Mouse (Mus musculus): ENCODE measurements around the gene Aldh3a2. TPM values are rescaled to one million over a fixed set of nuclear protein-coding genes. Genes with fewer than 3 reads are reported as not detected.

Gene Aldh3a2
- polyA plus RNA-seq, 1 experiment from 2014 or later, result 35.4 TPM

DNA sequence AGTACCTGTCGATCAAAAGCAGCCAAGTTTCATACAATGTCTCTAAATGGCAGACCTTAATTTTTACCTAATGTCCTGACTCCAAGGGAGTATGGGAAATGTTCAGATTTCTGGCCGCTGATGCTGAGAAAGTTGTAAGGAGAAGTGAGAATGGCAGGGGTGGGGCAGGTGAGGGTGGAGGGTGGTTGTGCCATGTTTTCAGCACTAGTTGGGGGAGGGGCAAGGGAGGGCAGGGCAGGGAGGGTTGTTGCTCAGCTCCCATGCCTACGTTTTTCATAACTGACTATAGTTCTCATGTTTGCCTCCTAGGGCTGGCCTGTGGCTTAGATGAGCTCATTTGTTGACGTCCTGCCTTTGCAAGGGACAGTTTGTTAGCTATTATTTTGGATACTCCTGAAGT, 41.8 kb downstream of the Aldh3a2 start:
- Histone ChIP-seq H3K36me3 (no peaks in the 10 kb centered on the region), H3K27ac (replicated peaks) (peak overlapping the region; percentile 60; the same call in 1 of the 2 replicates), H3K9me3 (no peaks in the 10 kb centered on the region), H3K4me2 (no peak overlapping the region), H3K4me1 (replicated peaks) (no peaks in the 10 kb centered on the region), H3K27me3 (no peaks in the 10 kb centered on the region), H3K4me3 (no peak overlapping the region), H3K9ac (no peak overlapping the region)
- 84% methylated on average over 4 of the region's 4 CpGs for WGBS
- no peak for ATAC-seq (ENCODE audit: low FRiP score, low read depth)

DNA sequence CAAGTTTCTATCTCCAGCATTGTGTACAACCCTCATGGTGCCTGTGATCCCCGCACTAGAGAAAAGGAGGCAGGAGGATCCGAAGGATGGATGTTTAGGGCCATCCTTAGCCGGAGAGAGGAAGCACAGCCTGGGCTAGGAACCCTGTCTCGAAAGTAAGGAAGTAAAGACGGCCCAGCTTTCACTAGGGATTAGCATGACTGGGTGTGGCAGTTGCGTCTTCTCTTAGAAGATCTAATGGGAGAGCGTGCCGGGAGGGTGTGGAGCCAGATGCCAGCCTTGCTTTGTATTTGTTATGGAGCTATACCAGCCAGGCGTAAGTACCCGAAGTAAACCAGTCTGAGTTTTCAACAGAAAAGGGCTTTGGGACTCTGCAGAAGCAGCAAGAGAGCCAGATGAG, 42.4 kb downstream of the Aldh3a2 start:
- H3K4me2 ChIP-seq, result no peak overlapping the region
- H3K4me1 ChIP-seq (replicated peaks), result no peaks in the 10 kb centered on the region
- no peaks in the 10 kb centered on the region for H3K27me3 ChIP-seq
- H3K27ac ChIP-seq (replicated peaks), result no peak overlapping the region
- H3K9ac ChIP-seq, result no peak overlapping the region
- no peak for ATAC-seq (ENCODE audit: low FRiP score, low read depth)
- WGBS, result 93% methylated on average over 10 of the region's 10 CpGs
- H3K9me3 ChIP-seq, result no peaks in the 10 kb centered on the region
- H3K4me3 ChIP-seq, result no peak overlapping the region
- H3K36me3 ChIP-seq, result no peaks in the 10 kb centered on the region

DNA sequence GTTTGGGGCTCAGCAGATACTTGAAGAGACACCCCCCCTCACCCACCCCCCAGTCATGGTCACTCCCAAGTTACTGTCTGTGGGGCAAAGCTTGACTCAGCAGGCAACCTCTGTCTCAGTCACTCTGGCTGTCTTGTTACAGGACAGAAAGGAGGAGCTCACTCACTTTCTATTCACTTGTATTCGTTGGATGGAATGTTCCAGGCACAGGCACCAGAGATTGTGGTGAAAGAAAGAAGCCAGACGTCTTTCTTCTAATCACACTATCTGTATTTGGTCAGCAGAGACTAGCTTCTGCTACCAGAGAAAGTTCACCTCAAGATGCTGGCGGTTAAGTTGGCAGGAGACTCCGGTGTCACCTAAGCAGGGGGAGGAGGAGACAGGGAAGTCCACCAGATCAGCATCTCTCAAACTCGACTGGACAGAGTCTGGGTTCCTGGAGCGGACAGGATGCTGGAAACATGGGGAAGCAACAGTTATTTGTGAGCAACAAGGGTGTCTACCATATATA, 43.0 kb downstream of the Aldh3a2 start:
- Histone ChIP-seq H3K4me1 (replicated peaks) (no peaks in the 10 kb centered on the region), H3K4me2 (no peak overlapping the region), H3K9me3 (no peaks in the 10 kb centered on the region), H3K27me3 (no peaks in the 10 kb centered on the region), H3K4me3 (no peak overlapping the region), H3K27ac (replicated peaks) (no peak overlapping the region), H3K36me3 (no peaks in the 10 kb centered on the region), H3K9ac (no peak overlapping the region)
- ATAC-seq (ENCODE audit: low FRiP score, low read depth), result no peak
- 85% methylated on average over 6 of the region's 6 CpGs for WGBS

DNA sequence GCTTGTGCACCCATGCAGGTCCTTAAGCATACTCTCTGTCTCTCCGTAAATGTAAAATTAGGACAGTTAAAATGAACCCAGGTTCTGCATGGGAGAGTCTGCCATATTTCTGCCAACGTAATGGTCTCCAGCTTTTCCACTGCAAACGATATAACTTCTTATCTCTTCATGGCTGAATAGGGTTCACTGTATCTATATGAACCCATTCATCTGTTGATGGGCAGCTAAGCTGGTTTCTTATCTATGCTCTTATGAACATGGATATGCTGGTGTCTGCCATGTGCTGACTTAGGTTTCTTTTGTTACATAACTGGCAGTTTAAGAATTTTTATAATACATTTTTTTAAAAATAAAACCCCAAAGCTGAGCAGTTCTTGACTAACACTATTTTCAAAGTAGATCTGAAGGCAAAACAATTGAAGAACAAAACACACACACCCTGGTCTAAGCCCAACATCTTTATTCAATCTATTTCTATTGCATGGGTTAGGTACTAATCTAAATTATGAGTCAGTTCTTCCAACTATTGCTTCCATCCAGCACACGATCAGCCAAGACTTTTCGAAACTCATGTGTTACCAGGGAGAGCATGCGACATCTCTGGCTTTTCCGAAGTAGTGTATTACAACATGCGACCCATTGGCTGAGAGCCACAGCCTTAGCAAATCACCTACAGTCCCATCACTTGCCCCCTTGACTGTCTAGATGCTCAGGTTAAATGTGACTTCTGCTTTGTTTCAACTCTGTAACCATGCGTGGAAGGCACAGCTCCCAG, 44.1 kb downstream of the Aldh3a2 start:
- Histone ChIP-seq H3K27me3 (no peaks in the 10 kb centered on the region), H3K9ac (no peak overlapping the region), H3K9me3 (no peaks in the 10 kb centered on the region), H3K36me3 (no peaks in the 10 kb centered on the region), H3K27ac (replicated peaks) (no peak overlapping the region), H3K4me2 (no peak overlapping the region), H3K4me3 (no peak overlapping the region), H3K4me1 (replicated peaks) (no peaks in the 10 kb centered on the region)
- WGBS, result 93% methylated on average over 9 of the region's 9 CpGs
- ATAC-seq (ENCODE audit: low FRiP score, low read depth), result no peak

DNA sequence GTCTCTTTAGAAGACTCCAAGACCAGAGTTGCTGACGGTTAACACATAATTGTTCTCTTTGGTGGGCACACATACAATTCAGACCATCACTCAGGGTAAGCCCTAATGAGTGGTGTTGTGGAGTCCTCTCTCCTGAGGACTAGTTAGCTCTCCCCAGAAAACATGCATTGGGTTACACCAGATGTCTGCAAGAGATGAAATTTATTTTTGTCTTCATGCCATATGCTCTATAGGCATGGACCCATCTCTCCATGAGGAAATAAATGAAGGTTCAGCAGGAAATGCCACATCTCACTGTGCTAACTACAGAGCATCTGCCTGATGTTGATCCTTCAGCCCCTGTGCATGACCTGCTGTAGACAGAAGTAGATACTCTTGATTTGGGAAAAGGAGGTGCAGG, 45.3 kb downstream of the Aldh3a2 start:
- Histone ChIP-seq H3K9ac (no peak overlapping the region), H3K27me3 (no peaks in the 10 kb centered on the region), H3K36me3 (no peaks in the 10 kb centered on the region), H3K4me1 (replicated peaks) (no peaks in the 10 kb centered on the region), H3K4me3 (no peak overlapping the region), H3K4me2 (no peak overlapping the region), H3K27ac (replicated peaks) (no peak overlapping the region), H3K9me3 (no peaks in the 10 kb centered on the region)
- 67% methylated on average over 1 of the region's 1 CpGs for WGBS
- no peak for ATAC-seq (ENCODE audit: low FRiP score, low read depth)

DNA sequence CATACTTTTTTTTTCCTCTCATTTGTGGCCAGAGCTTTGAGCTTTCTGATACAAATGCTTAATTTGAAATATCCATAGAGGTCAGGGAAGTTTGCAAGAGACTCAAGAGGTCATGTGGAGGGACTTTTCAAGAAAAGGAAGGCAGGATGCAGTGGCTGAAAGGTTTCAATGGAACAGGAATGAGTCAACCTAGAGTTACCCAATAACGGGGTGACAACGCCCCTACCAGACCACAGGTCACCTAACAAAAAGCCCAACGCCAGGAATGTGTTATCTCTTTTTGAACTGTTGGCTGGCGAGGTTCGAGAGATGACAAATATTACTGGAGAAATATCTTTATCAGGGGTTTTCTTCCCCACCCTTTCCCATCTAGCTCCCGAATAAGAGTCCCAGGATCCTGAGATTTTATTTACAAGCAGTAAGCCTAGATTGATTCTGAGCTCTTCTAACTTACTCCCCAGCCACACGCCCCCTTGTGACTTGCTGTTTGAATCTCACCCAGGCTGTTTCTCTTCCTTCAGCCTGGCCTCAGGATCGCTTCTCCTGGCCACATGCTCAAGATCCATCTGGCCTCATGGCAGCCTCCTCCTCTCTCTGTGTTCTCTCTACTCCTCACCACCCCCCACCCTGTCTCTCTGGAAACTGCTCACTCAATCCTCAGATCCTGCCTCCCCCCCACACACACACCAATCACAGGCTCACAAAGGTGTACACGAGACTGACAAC, 46.9 kb downstream of the Aldh3a2 start:
- WGBS, result 76% methylated on average over 9 of the region's 9 CpGs

DNA sequence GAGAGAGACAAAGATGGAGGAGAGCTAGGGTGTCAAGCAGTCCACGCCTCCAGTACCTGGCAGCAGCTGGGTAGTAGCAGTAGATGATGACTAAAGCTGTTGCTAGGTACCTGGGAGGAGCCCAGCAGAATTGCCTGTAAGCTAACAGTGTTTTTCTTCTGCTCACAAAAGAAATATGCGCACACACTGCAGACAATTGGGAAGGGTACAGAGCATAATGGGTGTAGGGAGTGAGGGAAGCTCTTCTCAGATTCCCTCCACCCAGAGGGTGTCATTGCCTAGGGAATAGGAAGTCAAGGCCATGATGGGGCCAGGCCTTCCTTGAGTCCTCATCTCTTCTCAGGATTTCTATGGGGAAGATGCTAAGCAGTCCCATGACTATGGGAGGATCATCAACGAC, 51.3 kb downstream of the Aldh3a2 start:
- Histone ChIP-seq H3K4me3 (no peak overlapping the region), H3K36me3 (no peaks in the 10 kb centered on the region), H3K27ac (replicated peaks) (no peak overlapping the region), H3K9ac (no peak overlapping the region), H3K4me2 (no peak overlapping the region), H3K27me3 (peaks cover 3% of the 10 kb centered on the region; the same call in 1 of the 2 replicates), H3K9me3 (no peaks in the 10 kb centered on the region), H3K4me1 (replicated peaks) (no peaks in the 10 kb centered on the region)
- WGBS, result 85% methylated on average over 3 of the region's 3 CpGs
- ATAC-seq (ENCODE audit: low FRiP score, low read depth), result no peak

More for the DNA sequence above, 46.9 kb downstream of the Aldh3a2 start:
- H3K27ac ChIP-seq (replicated peaks), result no peak overlapping the region
- H3K4me1 ChIP-seq (replicated peaks), result no peaks in the 10 kb centered on the region
- no peak overlapping the region for H3K9ac ChIP-seq
- H3K36me3 ChIP-seq, result no peaks in the 10 kb centered on the region
- H3K9me3 ChIP-seq, result no peaks in the 10 kb centered on the region
- no peak overlapping the region for H3K4me2 ChIP-seq
- no peaks in the 10 kb centered on the region for H3K27me3 ChIP-seq
- no peak for ATAC-seq (ENCODE audit: low FRiP score, low read depth)
- no peak overlapping the region for H3K4me3 ChIP-seq

DNA sequence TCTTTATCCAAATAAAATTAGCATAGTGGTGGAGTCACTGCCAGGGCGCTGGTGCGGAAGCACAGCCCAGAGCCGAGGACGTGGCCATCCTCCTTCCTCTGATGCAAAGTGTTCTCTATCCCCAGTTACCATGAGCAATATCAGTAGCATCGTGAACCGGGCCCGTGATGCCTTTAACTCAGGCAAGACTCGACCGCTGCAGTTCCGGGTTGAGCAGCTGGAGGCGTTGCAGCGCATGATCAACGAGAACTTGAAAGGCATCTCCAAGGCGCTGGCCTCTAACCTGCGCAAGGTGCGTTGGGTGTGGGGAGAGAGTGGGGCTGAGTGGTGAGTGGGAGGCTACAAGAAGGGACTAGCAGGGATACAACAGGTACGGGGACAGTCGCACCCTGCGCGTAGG, 55.2 kb downstream of the Aldh3a2 start:
- ATAC-seq (ENCODE audit: low FRiP score, low read depth), result no peak
- Histone ChIP-seq H3K4me3 (no peak overlapping the region), H3K27ac (replicated peaks) (no peak overlapping the region), H3K27me3 (peaks cover 3% of the 10 kb centered on the region; the same call in 1 of the 2 replicates), H3K36me3 (no peaks in the 10 kb centered on the region), H3K9me3 (no peaks in the 10 kb centered on the region), H3K9ac (no peak overlapping the region), H3K4me1 (replicated peaks) (0 out of 2 replicates have a peak, but pooled peaks cover 5% of the 10 kb centered on the region), H3K4me2 (no peak overlapping the region)
- 43% methylated on average over 20 of the region's 20 CpGs for WGBS

DNA sequence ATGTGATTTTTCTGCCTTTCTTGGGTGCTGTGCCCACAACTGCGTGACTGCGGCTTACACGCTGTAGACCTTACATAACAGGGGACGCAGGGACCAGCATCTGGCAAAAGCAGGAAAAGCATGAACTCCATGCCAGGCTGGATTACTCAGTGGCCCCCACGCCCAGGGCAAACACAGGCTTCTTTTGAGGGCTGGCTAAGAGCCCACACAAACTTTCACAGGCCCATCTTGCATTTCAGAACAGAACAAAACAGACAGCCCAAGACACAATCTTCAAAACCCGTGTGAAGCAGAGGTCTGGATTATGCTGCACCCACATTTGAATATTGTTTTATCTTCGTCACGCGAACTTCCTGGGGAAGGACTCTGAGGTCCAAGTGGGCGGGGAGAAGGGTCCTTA, 58.9 kb downstream of the Aldh3a2 start:
- H3K36me3 ChIP-seq, result no peaks in the 10 kb centered on the region
- no peak overlapping the region for H3K27ac ChIP-seq (replicated peaks)
- H3K4me2 ChIP-seq, result no peak overlapping the region
- ATAC-seq (ENCODE audit: low FRiP score, low read depth), result no peak
- H3K4me3 ChIP-seq, result no peak overlapping the region
- no peak overlapping the region for H3K9ac ChIP-seq
- peaks cover 3% of the 10 kb centered on the region; the same call in 1 of the 2 replicates for H3K27me3 ChIP-seq
- H3K9me3 ChIP-seq, result no peaks in the 10 kb centered on the region
- 0 out of 2 replicates have a peak, but pooled peaks cover 5% of the 10 kb centered on the region for H3K4me1 ChIP-seq (replicated peaks)
- 86% methylated on average over 10 of the region's 10 CpGs for WGBS

DNA sequence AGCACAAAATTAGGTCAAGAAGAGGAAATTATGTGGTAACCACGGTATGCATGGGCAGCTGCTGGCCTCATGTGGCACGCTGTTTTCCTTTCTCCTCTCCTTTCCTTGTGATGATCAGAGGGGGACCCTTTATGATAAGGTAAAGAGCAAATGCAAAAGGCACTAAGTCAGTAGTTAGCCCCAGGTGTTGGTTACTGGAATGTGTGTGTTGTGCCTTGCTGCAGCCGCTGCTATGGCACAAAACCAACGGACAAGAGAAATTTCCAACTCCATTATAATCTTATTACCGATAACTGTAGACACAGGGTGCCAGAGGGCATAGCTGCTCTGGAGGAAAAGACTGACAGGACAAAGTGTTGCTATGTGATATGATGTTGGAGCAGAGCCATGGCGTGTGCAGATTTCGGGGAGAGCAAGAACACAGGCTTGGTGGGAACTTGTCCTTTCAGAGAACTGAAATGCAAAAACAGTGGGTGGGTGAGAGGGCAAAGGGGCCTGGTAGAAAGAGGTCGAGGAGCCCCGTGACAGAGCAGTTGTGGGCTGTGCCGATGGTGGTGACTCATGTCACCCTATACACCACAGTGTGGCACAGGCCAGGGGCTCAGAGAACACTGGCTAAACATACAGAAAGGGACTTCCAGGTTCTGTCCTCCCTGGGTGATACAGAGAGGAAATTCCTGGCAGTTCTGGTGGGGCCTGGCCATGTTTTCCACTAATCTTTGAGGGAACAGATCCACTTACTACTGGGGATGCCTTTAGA, 59.6 kb downstream of the Aldh3a2 start, which contains the start of gene Aldh3a1:
TSS of gene Aldh3a1 (plus strand) at position 51 of the 760 bp plus-strand sequence.
- Histone ChIP-seq H3K9ac (no peak within 1 kb of the TSS), H3K27ac (replicated peaks) (no peak within 1 kb of the TSS), H3K9me3 (no peaks in the 10 kb centered on the region), H3K4me2 (no peak within 1 kb of the TSS), H3K27me3 (peaks cover 3% of the 10 kb centered on the region; the same call in 1 of the 2 replicates), H3K4me1 (replicated peaks) (0 out of 2 replicates have a peak, but pooled peaks cover 5% of the 10 kb centered on the region), H3K4me3 (no peak within 1 kb of the TSS), H3K36me3 (no peaks in the 10 kb centered on the region)
- no peak for ATAC-seq (ENCODE audit: low FRiP score, low read depth)
- 63% methylated on average over 10 of the region's 10 CpGs for WGBS

DNA sequence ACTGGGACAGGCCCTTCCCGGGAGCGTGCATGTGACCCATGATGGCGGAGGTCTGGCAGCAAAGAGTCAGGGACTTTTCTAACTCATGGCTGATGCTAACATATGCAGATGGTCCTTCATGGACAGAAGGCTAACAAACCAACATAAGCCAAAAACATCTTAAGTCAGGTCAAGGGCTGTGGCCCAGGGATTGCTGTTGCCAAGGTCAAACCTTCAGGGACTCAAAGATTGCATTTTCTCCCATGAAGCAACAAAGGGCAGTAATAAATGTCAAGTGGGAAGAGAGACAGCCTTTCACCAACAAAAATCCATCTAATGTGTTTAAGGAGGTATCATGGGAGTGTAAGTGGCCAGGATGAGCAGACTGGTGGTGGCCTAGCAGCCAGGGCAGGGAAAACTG, 61.1 kb downstream of the Aldh3a2 start:
- Histone ChIP-seq H3K4me1 (replicated peaks) (0 out of 2 replicates have a peak, but pooled peaks cover 5% of the 10 kb centered on the region), H3K4me3 (no peak overlapping the region), H3K9me3 (no peaks in the 10 kb centered on the region), H3K4me2 (no peak overlapping the region), H3K9ac (no peak overlapping the region), H3K36me3 (no peaks in the 10 kb centered on the region), H3K27ac (replicated peaks) (no peak overlapping the region), H3K27me3 (no peaks in the 10 kb centered on the region)
- no peak for ATAC-seq (ENCODE audit: low FRiP score, low read depth)
- 93% methylated on average over 3 of the region's 3 CpGs for WGBS

Data from hindbrain, embryonic 15.5 days (tissue).